Mouse (Mus musculus) liver, embryonic 12.5 days (tissue): ENCODE measurements around the gene Vapb. TPM values are rescaled to one million over a fixed set of nuclear protein-coding genes. Genes with fewer than 3 reads are reported as not detected.
A peak's percentile ranks its signal among the peaks of the same experiment; 100 is the strongest.

ENCODE experiments used
- ATAC-seq: fragments of 200-750 bp; cut with Nextera tagmentation; 2 replicates; pipeline ENCODE4 v1.8.0; 2017; ENCODE audit warnings: moderate number of reproducible peaks, mild to moderate bottlenecking, moderate library complexity
- H3K27ac ChIP-seq: fragments of 300-500 bp; sonication (generic); 2 replicates; pipeline ENCODE4 v1.5.1; 2016; ENCODE audit warnings: mild to moderate bottlenecking
- H3K27me3 ChIP-seq: fragments of 300-500 bp; sonication (generic); replicated peaks from 2 replicates; pipeline ENCODE4 v1.6.1; 2016; ENCODE audit warnings: mild to moderate bottlenecking, moderate library complexity
- H3K36me3 ChIP-seq: fragments of 300-500 bp; sonication (generic); 2 replicates; pipeline ENCODE4 v1.6.1; 2016; ENCODE audit warnings: mild to moderate bottlenecking, moderate library complexity
- H3K4me1 ChIP-seq: fragments of 300-500 bp; sonication (generic); 2 replicates; pipeline ENCODE4 v1.6.1; 2016
- H3K4me2 ChIP-seq: fragments of 300-500 bp; sonication (generic); 2 replicates; pipeline ENCODE4 v1.6.1; 2016; ENCODE audit warnings: mild to moderate bottlenecking, moderate library complexity
- H3K4me3 ChIP-seq: fragments of 300-500 bp; sonication (generic); 2 replicates; pipeline ENCODE4 v1.5.1; 2016; ENCODE audit warnings: mild to moderate bottlenecking, moderate library complexity
- H3K9ac ChIP-seq: fragments of 300-500 bp; sonication (generic); 2 replicates; pipeline ENCODE4 v1.6.1; 2016; ENCODE audit warnings: mild to moderate bottlenecking, moderate library complexity
- H3K9me3 ChIP-seq: fragments of 300-500 bp; sonication (generic); replicated peaks from 2 replicates; pipeline ENCODE4 v1.6.1; 2016; ENCODE audit warnings: mild to moderate bottlenecking, moderate library complexity
- WGBS: fragments of 180-500 bp; shearing (Covaris S2); methylation state at CpG from one replicate; pipeline ENCODE4 v1.1.7; 2016; ENCODE audit not compliant: insufficient replicate concordance; 5-methylcytosine and 5-hydroxymethylcytosine counted together
- polyA plus RNA-seq: library from polyadenylated mRNA; unstranded; fragments of >200 nt; fragmentation: Nextera tagmentation; extraction: Ambion mirVana; gene quantifications from 2 replicates; pipeline ENCODE4 v1.2.1, GENCODE M21; 2016

Vapb gene
- polyA plus RNA-seq, 1 experiment from 2014 or later, result 8.9 TPM

DNA sequence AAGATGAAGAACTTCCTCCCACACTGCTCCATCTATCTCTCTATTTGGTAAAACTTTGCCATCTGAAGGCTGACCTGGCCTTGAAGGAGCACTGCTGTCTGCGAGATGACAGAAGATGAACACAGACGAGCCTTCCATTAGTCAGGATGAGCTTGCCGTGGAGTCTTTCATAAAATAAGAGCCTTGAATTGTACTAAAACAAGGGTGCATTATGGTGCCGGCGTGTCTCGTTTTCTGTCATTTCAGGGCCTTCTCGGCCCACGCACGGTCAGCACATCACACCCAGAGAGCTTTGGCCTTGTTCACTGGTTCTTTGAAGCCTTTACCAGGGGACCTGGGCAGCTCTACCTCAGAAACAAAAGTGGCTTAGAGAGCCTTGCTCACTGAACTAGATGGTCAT, 5.4 kb downstream of the Vapb start:
- peaks cover 15% of the 10 kb centered on the region for H3K36me3 ChIP-seq
- no peak overlapping the region for H3K4me2 ChIP-seq
- ATAC-seq, result no peak
- H3K9me3 ChIP-seq, result no peaks in the 10 kb centered on the region
- peaks cover 46% of the 10 kb centered on the region for H3K4me1 ChIP-seq
- no peaks in the 10 kb centered on the region for H3K27me3 ChIP-seq
- H3K27ac ChIP-seq, result no peak overlapping the region
- H3K4me3 ChIP-seq, result no peak overlapping the region
- no peak overlapping the region for H3K9ac ChIP-seq
- 87% methylated on average over 9 of the region's 9 CpGs for WGBS

- H3K9me3 ChIP-seq, result no peaks in the 10 kb centered on the region
- H3K4me3 ChIP-seq, result no peak overlapping the region
- no peaks in the 10 kb centered on the region for H3K27me3 ChIP-seq
- no peak overlapping the region for H3K27ac ChIP-seq
- no peak for ATAC-seq
- H3K36me3 ChIP-seq, result peaks cover 8% of the 10 kb centered on the region; the same call in 1 of the 2 replicates
- H3K9ac ChIP-seq, result no peak overlapping the region
- no peak overlapping the region for H3K4me2 ChIP-seq
- WGBS, result 70% methylated on average over 7 of the region's 7 CpGs
- peaks cover 34% of the 10 kb centered on the region for H3K4me1 ChIP-seq
Observed at GRCm38 (mm10) chr2:173744070-173744815, 6.9 kb downstream of the Vapb start.

DNA sequence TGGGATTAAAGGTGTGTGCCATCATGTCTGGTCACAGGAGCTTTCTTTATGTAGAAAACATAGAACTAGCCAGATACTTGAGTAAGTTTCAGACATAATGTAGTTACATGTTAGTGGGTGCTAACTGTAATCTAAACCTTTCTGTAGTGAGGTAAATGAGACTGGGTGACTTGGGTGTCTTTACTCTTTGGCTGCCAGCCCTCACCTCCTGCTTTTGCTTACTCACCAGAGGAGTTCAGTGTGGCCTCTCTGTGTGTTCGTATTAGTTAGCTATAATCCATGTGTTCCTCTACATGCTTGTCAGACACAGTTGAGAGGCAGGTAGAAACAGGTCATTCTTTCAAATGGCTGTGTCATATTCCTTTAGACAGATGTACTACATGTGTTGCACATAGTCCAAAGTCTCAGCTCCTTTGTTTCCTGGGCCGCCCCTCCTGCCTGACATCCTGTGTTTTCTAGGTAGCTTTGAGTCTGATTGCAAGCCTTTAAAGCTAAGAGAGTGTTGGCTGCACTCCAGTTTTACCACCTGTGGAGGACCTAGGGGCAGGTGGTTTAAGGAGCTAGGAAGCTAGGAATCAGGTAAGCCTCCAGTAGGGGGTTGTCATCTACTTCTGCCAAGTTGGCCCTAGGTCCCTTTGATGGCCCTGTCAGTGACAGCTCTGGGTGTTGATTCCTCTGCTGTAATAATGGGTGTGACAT, 11.8 kb downstream of the Vapb start:
- H3K4me3 ChIP-seq, result no peak overlapping the region
- WGBS, result 76% methylated on average over 2 of the region's 2 CpGs
- H3K36me3 ChIP-seq, result peaks cover 9% of the 10 kb centered on the region; the same call in 1 of the 2 replicates
- H3K27me3 ChIP-seq, result no peaks in the 10 kb centered on the region
- no peak overlapping the region for H3K4me2 ChIP-seq
- H3K27ac ChIP-seq, result no peak overlapping the region
- no peaks in the 10 kb centered on the region for H3K9me3 ChIP-seq
- ATAC-seq, result no peak
- H3K9ac ChIP-seq, result no peak overlapping the region
- peaks cover 10% of the 10 kb centered on the region; the same call in 1 of the 2 replicates for H3K4me1 ChIP-seq

GRCm38 (mm10) chr2:173755433-173756144, 18.3 kb downstream of the Vapb start:
- Histone ChIP-seq H3K36me3 (no peaks in the 10 kb centered on the region), H3K4me2 (no peak overlapping the region), H3K9ac (no peak overlapping the region), H3K27me3 (no peaks in the 10 kb centered on the region), H3K4me3 (no peak overlapping the region), H3K4me1 (0 out of 2 replicates have a peak, but pooled peaks cover 12% of the 10 kb centered on the region), H3K9me3 (no peaks in the 10 kb centered on the region), H3K27ac (no peak overlapping the region)
- no peak for ATAC-seq
- 79% methylated on average over 8 of the region's 8 CpGs for WGBS

GRCm38 (mm10) chr2:173757624-173758155, 20.4 kb downstream of the Vapb start:
- WGBS, result 74% methylated on average over 8 of the region's 8 CpGs
- Histone ChIP-seq H3K9me3 (no peaks in the 10 kb centered on the region), H3K36me3 (peaks cover 7% of the 10 kb centered on the region; the same call in 1 of the 2 replicates), H3K4me1 (0 out of 2 replicates have a peak, but pooled peaks cover 12% of the 10 kb centered on the region), H3K27me3 (no peaks in the 10 kb centered on the region), H3K9ac (no peak overlapping the region), H3K4me2 (no peak overlapping the region), H3K27ac (no peak overlapping the region), H3K4me3 (no peak overlapping the region)
- no peak for ATAC-seq

DNA sequence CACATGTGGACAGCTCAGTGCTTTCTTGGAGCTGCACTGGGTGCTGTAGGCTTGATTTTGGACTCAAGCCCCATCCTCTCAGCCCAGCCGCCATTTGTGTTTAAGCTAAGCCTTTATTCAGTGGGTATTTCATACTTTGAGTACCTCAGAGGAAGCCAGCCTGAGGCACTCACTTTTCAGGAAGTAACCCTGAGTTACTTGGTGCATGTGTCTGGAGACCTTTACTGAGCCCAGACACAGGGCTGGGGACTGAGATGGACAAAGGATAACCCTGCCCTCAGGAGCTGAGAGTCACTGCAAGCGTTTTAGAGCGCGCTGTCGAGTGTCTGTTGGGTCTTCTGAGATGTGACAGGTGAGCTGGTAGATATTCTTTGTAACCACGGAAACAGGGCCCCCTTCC, 23.3 kb downstream of the Vapb start:
- Histone ChIP-seq H3K9me3 (no peaks in the 10 kb centered on the region), H3K36me3 (peaks cover 23% of the 10 kb centered on the region), H3K4me1 (0 out of 2 replicates have a peak, but pooled peaks cover 12% of the 10 kb centered on the region), H3K4me3 (no peak overlapping the region), H3K27ac (no peak overlapping the region), H3K9ac (no peak overlapping the region), H3K27me3 (no peaks in the 10 kb centered on the region), H3K4me2 (no peak overlapping the region)
- 77% methylated on average over 6 of the region's 6 CpGs for WGBS
- no peak for ATAC-seq

DNA sequence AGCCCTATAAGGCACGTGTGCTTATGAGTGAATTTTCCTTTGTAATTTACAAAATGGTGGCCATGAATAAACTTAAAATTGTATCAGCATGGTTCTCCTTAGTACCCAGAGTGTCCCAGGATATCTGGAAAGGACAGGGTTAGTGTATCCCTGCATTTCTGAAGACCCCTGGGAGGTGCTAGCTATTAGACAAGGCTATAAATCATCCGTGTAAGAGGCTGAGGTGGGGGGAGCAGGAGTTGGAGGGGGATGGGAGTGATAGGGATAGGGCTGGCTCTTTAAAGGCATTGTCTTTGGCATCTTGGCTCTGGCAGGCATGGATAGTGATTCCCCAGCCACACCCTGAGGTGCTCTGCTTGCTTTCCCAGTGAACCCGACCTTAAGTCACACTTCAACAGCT, 27.3 kb downstream of the Vapb start:
- Histone ChIP-seq H3K27me3 (no peaks in the 10 kb centered on the region), H3K27ac (no peak overlapping the region), H3K4me2 (no peak overlapping the region), H3K4me1 (peaks cover 32% of the 10 kb centered on the region), H3K4me3 (no peak overlapping the region), H3K9ac (no peak overlapping the region), H3K9me3 (no peaks in the 10 kb centered on the region), H3K36me3 (peaks cover 36% of the 10 kb centered on the region)
- ATAC-seq, result no peak
- 65% methylated on average over 3 of the region's 3 CpGs for WGBS

GRCm38 (mm10) chr2:173767959-173768595, 30.8 kb downstream of the Vapb start:
- Histone ChIP-seq H3K27ac (no peak overlapping the region), H3K4me3 (no peak overlapping the region), H3K36me3 (peaks cover 42% of the 10 kb centered on the region), H3K9ac (no peak overlapping the region), H3K27me3 (no peaks in the 10 kb centered on the region), H3K9me3 (no peaks in the 10 kb centered on the region), H3K4me2 (no peak overlapping the region), H3K4me1 (peaks cover 34% of the 10 kb centered on the region)
- 70% methylated on average over 8 of the region's 8 CpGs for WGBS
- no peak; the same call in 1 of the 2 replicates for ATAC-seq

DNA sequence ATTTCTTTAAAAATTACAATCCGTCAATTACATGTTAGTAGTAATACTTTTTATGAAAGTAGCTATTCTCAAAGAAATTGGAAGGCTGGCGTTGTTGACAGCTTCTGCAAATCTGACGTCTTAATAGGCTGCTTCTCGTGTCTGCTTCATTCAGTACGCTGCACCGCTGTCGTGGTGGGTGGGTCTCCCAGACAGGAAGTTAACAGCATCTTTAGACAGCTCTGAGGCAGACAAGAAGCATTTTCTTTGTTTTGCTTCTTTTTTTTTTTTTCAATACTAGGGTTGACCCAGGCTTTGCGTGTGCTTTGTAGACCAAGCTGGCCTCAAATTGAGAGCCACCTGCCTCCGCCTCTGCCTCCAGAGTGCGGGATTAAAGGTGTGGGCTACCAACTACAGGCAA, 31.9 kb downstream of the Vapb start:
- H3K27ac ChIP-seq, result 0 out of 2 replicates have a peak overlapping the region, but pooled peaks have one; percentile 28
- H3K4me2 ChIP-seq, result no peak overlapping the region
- H3K9ac ChIP-seq, result no peak overlapping the region
- peaks cover 31% of the 10 kb centered on the region for H3K4me1 ChIP-seq
- no peaks in the 10 kb centered on the region for H3K27me3 ChIP-seq
- H3K9me3 ChIP-seq, result no peaks in the 10 kb centered on the region
- no peak overlapping the region for H3K4me3 ChIP-seq
- 52% methylated on average over 10 of the region's 10 CpGs for WGBS
- ATAC-seq, result no peak
- H3K36me3 ChIP-seq, result peaks cover 39% of the 10 kb centered on the region

DNA sequence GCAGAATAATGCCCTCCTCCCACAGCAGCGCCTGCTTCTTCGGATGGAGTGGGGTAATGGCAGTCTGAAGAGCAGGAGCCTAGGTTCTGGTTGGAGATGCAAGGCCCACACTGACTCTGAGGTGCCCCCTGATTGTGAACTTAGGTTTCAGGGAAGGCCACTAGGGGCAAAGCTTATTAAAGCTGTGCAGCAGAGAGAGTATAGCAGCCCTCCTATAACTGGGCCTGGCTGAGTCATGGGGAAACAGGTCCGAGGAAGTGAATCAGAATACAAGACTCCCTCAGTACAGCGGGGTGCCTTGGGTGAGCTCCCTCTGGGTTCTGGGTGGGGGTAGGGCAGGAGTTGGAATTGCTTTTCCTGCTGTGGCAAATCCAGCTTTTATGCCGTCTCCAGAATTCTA, 33.3 kb downstream of the Vapb start:
- Histone ChIP-seq H3K27ac (no peak overlapping the region), H3K27me3 (no peaks in the 10 kb centered on the region), H3K4me3 (no peak overlapping the region), H3K4me2 (no peak overlapping the region), H3K36me3 (peaks cover 42% of the 10 kb centered on the region), H3K9me3 (no peaks in the 10 kb centered on the region), H3K9ac (no peak overlapping the region), H3K4me1 (peaks cover 38% of the 10 kb centered on the region)
- 71% methylated on average over 5 of the region's 5 CpGs for WGBS
- ATAC-seq, result no peak

DNA sequence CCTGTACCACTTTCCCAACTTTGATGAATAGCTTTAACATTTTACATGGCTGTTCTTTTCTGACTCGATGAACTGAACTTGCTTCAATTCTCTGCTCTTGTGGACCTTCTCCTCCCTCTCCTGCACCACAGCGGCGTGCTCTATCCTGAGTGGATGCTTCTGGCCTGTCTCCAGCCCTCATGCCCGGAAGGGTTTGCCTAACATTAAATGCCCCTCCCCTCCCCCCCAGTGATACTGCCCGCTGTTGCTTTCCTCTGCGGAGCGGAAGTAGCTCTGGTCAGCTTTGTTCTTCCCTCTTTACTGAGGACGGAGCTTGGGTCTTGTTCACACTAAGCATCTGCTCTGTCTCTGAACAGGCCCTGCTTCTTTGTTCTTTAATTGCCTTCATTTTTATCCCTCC, 34.4 kb downstream of the Vapb start:
- Histone ChIP-seq H3K4me3 (no peak overlapping the region), H3K4me2 (no peak overlapping the region), H3K9ac (no peak overlapping the region), H3K9me3 (no peaks in the 10 kb centered on the region), H3K4me1 (peaks cover 40% of the 10 kb centered on the region), H3K27ac (no peak overlapping the region), H3K27me3 (no peaks in the 10 kb centered on the region), H3K36me3 (peaks cover 45% of the 10 kb centered on the region)
- WGBS, result 61% methylated on average over 8 of the region's 8 CpGs
- no peak for ATAC-seq
